Mouse (Mus musculus) v-Abl transformed pro-B cells (cell line): Measurements from ENCODE around the gene Lsm5.

Source experiments
- in situ Hi-C, 2 experiments: fragments of 400-800 bp; cut with MboI; formaldehyde crosslinking; loops; one replicate each; pipeline ENCODE4 v1.15.1; 2025; ENCODE audit not compliant: unreplicated experiment in 2 of 2

Gene Lsm5

DNA sequence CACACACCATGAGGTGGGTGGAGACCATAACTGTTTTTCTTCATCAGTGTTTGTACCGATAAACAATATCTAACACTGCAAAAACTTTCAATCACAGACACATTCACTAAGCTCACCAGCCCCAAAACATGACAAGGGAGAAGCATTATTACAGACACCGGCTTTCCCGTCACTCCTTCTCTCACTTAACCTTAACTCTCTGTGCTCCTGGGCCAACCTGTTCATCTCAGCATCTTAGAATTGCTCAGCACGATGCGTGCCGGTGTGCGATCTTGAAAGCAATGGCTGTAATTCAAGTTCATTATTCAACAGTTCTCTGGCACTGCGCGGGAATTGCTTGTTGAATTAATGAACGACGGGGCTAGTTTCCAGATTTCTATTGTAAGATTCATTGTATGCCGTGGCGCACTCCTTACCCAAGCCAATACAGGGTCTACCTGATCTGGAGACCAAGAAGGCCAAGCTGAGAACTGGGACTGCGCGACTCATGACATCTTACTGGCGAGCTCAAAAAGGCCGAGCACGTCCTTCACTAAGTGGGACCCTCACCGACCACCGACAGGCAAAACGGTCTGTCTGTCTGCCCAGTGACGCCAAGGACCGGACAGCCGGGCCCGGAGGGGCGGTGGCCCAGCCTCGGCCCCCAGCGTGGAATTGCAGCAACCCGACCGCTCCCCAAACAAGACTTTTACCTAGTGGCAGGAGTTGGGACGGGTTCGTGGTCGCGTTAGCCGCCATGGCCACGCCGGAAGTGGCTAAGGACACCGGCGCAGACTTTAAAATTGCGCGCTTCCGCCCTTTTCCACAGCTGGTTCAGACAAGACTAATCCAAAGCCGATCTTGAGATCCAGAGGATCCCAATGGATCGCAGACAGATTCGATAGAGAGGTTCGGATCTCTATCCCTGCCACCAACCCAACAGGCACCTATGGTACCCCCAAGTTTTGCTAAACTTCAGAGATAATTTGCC lies at the start of gene Lsm5:
Gene Lsm5, minus strand, starts transcription at position 780 of the 970 bp plus-strand sequence.
- in situ Hi-C loops, result loop anchor here (5.0 to 25.0 kb wide), 7 partner anchors 218 to 1892 kb away; partner anchors contain the start of genes Nt5c3 (in 2 of the 2), Vmn1r4 (in 2 of the 2), Gars (in 1 of the 2) and Ppm1k (in 1 of the 2)

- in situ Hi-C loops, result no loop called here
Measured at GRCm38 (mm10) chr6:56753719-56754118, 49.2 kb upstream of the Lsm5 start.

DNA sequence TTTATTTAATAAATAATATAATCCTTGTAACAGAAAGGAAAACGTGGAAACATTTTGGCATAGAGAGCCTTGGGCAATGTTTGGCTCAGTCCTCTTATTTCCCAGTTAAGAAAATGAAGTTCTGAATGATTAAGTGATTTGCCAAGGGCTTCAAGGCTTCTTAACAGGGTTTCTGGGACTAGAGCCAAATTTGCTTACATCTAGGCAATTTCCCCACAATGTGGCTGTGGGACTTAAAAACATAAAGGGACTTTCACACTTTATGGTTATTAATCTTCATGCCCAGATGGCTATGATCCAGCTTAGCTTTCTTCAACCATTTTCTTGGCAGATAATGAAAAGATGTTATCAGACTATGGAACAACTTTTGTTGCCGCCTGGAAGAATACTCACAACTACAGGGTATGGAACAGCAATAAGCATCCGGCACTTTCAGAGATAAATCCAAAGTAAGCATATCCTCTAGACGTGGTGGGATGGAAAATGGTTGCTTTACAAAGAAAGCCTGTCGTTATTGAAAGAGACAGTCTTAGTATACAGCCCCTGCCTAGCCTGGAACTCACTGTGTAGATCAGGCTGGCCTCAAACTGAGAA lies 41.5 kb upstream of the Lsm5 start:
- in situ Hi-C loops, result no loop called here

- in situ Hi-C loops, result no loop called here
Measured at GRCm38 (mm10) chr6:56732545-56732944, 28.0 kb upstream of the Lsm5 start.

DNA sequence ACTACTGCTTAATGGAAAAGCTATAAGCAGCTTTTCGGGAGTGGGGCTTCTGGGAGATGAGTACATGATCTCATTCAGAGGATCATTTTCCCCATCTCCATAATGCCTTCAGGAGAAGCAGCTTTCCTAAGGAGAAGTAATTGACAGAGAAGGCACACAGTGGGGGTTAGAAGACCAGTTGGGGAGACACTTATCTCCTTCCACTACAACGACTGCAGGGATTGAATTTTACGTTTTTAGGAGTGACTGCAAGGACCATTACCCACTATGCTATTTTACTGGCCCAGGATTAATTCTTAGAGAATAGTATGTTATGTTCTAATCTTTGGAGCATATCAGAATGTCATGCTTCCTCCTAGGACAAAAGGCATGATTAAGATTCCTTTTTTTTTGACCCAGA lies 16.4 kb upstream of the Lsm5 start:
- in situ Hi-C loops, result loop anchor here (25.0 kb wide), 4 partner anchors 816 to 1909 kb away; partner anchors contain the start of genes Gars (in 1 of the 2), Ppm1k (in 1 of the 2) and Znrf2 (in 1 of the 2)

- in situ Hi-C loops, result loop anchor here (5.0 to 25.0 kb wide), 5 partner anchors 73 to 1907 kb away; partner anchors contain the start of genes Gars (in 1 of the 2), Ppm1k (in 1 of the 2) and Znrf2 (in 1 of the 2)
Measured at GRCm38 (mm10) chr6:56719071-56719470, 14.6 kb upstream of the Lsm5 start.

DNA sequence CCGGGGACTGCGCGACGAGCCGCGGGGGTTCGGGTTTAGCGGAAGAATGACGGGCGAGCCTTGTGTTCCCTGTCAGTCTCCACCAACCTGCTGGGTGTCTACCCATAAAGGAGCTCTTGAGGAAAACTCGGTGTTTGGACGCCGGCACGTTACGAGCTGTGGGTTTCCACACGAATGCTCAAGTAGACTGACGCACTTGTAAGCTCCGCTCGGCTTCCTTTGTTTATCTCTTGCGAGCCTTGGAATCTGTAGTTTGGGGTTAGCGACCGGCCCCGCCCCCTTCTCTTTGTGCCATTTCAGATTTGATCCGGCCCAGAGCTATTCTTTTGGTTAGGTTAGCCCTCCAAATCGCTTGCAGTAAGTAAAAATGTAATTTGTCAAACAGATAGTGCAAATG lies 10.8 kb upstream of the Lsm5 start:
- in situ Hi-C loops, result loop anchor here (5.0 to 25.0 kb wide), 5 partner anchors 77 to 1903 kb away; partner anchors contain the start of genes Gars (in 1 of the 2), Ppm1k (in 1 of the 2) and Znrf2 (in 1 of the 2)

GRCm38 (mm10) chr6:56714574-56715269 lies 10.2 kb upstream of the Lsm5 start, which contains the start of gene Avl9:
Avl9 (plus strand) TSS chr6:56714899.
- in situ Hi-C loops, result loop anchor here (5.0 to 25.0 kb wide), 6 partner anchors 78 to 1902 kb away; partner anchors contain the start of genes Gars (in 1 of the 2), Ppm1k (in 1 of the 2) and Znrf2 (in 1 of the 2)

- in situ Hi-C loops, result loop anchor here (5.0 to 25.0 kb wide), 5 partner anchors 818 to 1902 kb away; partner anchors contain the start of genes Gars (in 1 of the 2), Ppm1k (in 1 of the 2) and Znrf2 (in 1 of the 2)
Measured at GRCm38 (mm10) chr6:56714186-56714573, 9.7 kb upstream of the Lsm5 start.

- in situ Hi-C loops, result loop anchor here (5.0 kb wide), 1 partner anchor 215 kb away; no protein-coding TSS in a partner anchor
Measured at GRCm38 (mm10) chr6:56692445-56692844, 12.1 kb downstream of the Lsm5 start.

DNA sequence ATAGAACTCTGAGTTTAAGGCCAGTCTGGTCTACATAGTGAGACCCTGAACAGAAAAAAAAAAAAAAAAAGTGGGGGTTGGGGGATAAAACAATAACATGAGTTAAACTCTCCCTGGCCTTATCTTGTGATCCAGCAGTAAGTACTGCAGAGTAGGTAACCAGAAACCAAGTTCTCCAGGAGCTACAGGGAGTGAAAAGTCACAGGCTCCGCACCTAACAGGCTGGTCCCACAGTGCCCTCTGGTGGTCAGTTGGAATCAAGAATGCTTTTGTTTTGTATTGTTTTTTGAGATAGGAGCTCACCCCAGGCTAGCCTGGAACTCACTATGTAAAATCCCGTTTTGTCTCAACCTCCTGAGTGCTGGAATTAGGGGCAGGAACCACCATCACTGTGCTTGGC lies 13.3 kb downstream of the Lsm5 start:
- in situ Hi-C loops, result loop anchor here (5.0 kb wide), 1 partner anchor 214 kb away; no protein-coding TSS in a partner anchor

DNA sequence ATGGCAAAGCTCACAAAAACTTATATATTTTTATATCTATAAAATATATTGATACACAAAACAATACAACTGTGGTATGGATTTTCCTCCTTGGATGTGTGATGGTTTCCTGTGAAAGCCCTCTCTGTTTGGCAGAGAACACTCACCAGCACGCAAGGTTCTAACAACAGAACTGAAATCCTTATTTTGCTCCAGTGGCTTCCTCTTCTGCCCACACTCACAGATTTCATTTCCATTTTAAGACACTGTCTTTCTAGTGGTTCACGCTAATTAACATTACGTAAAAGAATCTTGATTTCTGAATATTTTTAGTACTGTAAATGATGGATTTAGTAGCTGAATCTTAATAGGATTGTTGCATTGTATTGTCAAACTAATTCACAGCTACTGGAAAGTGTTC lies 16.3 kb downstream of the Lsm5 start:
- in situ Hi-C loops, result no loop called here

GRCm38 (mm10) chr6:56664410-56664809 lies 40.1 kb downstream of the Lsm5 start:
- in situ Hi-C loops, result no loop called here

DNA sequence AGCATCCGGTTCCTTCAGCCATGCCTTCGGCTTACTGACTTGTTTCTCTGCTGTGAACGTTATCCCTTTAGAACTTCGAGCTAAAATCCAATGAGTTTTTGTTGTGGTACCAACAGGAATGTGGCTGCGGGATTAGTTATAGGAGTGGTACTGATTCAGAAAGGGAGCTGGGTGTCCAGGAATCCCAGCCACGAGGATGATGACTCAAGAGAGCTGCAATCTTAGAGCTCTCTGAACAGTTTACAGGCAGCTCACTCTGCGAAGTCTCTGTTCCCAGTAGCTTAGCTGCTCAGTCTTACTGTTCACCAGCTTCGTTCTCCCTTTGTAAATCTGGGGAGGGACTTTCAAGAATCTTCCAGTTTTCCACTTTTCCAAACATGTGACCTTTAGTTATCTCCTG lies 49.1 kb downstream of the Lsm5 start:
- in situ Hi-C loops, result no loop called here

GRCm38 (mm10) chr6:56652121-56652592 lies 52.4 kb downstream of the Lsm5 start:
- in situ Hi-C loops, result no loop called here
